Mouse (Mus musculus): ENCODE data around the gene Carmil3. TPM values are rescaled to one million over a fixed set of nuclear protein-coding genes. Genes with fewer than 3 reads are reported as not detected.

Carmil3 gene
- 34.7 and 34.8 TPM in 2 replicates for polyA plus RNA-seq (2014; fragmentation: Nextera tagmentation; extraction: Ambion mirVana)

DNA sequence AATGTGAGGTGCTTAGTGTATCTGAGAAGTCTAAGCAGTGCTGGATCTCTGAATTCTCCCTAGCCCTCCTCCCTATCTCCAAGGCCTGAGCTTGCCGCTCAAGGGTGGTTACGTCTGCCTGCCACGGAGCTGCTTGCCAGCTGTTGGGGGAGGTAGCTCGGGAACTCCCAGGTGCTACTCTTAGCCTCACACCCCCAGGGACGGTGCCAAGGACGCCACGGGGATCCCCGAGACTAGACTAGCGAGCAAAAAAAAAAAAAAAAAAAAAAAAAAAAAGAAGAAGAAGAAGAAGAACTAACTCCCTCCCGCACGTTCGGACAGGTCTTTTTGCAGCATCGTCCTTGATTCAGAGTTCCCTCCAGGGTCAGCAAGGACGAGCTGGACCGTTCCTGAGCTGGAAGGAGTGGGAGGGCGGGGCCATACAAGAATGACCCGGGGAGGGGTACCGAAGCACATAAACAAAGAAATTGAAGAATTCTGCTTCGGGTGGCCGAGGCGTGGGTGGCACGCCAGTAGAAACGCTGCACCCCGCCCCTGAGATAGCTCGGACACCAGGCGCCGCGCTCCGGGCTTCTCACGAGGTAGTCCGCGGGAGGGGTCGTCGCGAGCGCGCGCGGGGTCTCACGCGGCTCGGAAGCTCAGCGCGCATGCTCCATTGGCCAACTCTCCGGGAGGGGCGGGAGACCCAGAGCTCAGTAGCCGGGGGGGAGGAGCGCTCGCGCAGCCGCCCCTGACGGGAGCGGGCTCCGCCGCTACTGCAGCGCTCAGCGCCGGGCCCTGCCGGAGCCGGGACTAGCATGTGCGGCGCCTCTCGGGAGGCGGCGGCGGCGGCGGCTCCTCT lies at the start of gene Carmil3:
Gene Carmil3 (plus strand): TSS at position 291 of the 841 bp plus-strand sequence.
- peak within 1 kb of the TSS; percentile 74 for H3K4me2 ChIP-seq (ENCODE audit: low read length)
- peaks cover 8% of the 10 kb centered on the region; the same call in 1 of the 2 replicates for H3K4me1 ChIP-seq (ENCODE audit: control insufficient read depth, insufficient read depth, low read length)
- H3K4me3 ChIP-seq (replicated peaks; ENCODE audit: low read depth, low read length): peak within 1 kb of the TSS; percentile 81
- peaks cover 19% of the 10 kb centered on the region for H3K36me3 ChIP-seq (ENCODE audit: control insufficient read depth, insufficient read depth, low read length)
- WGBS: 1% methylated on average over 68 of the region's 68 CpGs
- H3K27me3 ChIP-seq (ENCODE audit: control insufficient read depth, insufficient read depth, low read length): no peaks in the 10 kb centered on the region
- H3K27ac ChIP-seq (replicated peaks; ENCODE audit: low read depth, low read length): peak within 1 kb of the TSS; percentile 94
- H3K9me3 ChIP-seq (ENCODE audit: control insufficient read depth, low read length): no peaks in the 10 kb centered on the region
- ATAC-seq (ENCODE audit: low FRiP score, low TSS enrichment): peak; percentile 89
- peak; percentile 98 for DNase-seq
- H3K9ac ChIP-seq (replicated peaks; ENCODE audit: low read length): peak within 1 kb of the TSS; percentile 91

DNA sequence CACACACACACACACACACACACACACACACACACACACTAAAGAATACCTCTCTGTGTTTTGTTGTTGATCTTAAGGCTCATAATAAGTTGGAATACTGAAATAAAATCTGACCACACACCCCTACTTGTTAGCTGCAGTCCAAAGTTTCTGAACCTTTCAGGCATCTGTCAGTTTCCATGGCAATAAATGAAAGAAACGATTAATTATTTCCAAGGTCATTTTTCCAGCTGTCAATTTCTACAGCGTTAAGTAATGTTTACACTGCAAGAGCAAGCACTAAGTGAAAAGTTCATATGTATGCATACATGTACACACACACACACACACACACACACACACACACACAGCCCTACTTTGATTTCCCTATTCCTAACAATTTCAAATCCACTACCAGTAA lies 32.8 kb upstream of the Carmil3 start:
- 79% methylated on average over 2 of the region's 2 CpGs for WGBS
- no peaks in the 10 kb centered on the region for H3K36me3 ChIP-seq (ENCODE audit: control insufficient read depth, insufficient read depth, low read length)
- H3K9me3 ChIP-seq (ENCODE audit: control insufficient read depth, low read length): 0 out of 2 replicates have a peak, but pooled peaks cover 3% of the 10 kb centered on the region
- H3K4me1 ChIP-seq (ENCODE audit: control insufficient read depth, insufficient read depth, low read length): no peaks in the 10 kb centered on the region
- no peak for DNase-seq
- ATAC-seq (ENCODE audit: low FRiP score, low TSS enrichment): no peak
- H3K27ac ChIP-seq (replicated peaks; ENCODE audit: low read depth, low read length): no peak overlapping the region
- no peak overlapping the region for H3K4me3 ChIP-seq (replicated peaks; ENCODE audit: low read depth, low read length)
- no peaks in the 10 kb centered on the region for H3K27me3 ChIP-seq (ENCODE audit: control insufficient read depth, insufficient read depth, low read length)
- no peak overlapping the region for H3K9ac ChIP-seq (replicated peaks; ENCODE audit: low read length)
- no peak overlapping the region for H3K4me2 ChIP-seq (ENCODE audit: low read length)

DNA sequence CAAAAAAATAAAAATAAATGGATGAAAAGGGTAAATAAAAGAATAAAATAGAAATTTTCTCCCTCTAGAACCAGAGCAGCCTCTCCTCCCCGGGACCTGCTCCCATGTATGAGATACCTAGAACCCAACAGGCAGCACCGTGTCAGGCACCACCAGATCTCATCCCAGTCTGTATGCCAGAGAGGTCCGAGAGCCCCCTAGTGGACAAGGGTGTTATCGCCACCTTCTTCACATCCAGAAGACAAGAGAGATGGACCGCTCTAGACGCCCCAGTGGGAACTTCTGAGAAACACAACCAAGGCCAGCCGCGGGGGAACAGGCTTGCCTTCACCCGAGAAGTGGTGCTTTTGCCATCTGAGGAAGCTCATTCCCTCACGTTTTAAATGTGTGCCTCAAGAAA lies 32.2 kb upstream of the Carmil3 start:
- H3K4me2 ChIP-seq (ENCODE audit: low read length): no peak overlapping the region
- no peaks in the 10 kb centered on the region for H3K4me1 ChIP-seq (ENCODE audit: control insufficient read depth, insufficient read depth, low read length)
- peak; percentile 74 for DNase-seq
- no peaks in the 10 kb centered on the region for H3K27me3 ChIP-seq (ENCODE audit: control insufficient read depth, insufficient read depth, low read length)
- H3K36me3 ChIP-seq (ENCODE audit: control insufficient read depth, insufficient read depth, low read length): no peaks in the 10 kb centered on the region
- H3K9me3 ChIP-seq (ENCODE audit: control insufficient read depth, low read length): 0 out of 2 replicates have a peak, but pooled peaks cover 3% of the 10 kb centered on the region
- H3K27ac ChIP-seq (replicated peaks; ENCODE audit: low read depth, low read length): no peak overlapping the region
- no peak overlapping the region for H3K4me3 ChIP-seq (replicated peaks; ENCODE audit: low read depth, low read length)
- 23% methylated on average over 10 of the region's 10 CpGs for WGBS
- no peak for ATAC-seq (ENCODE audit: low FRiP score, low TSS enrichment)
- H3K9ac ChIP-seq (replicated peaks; ENCODE audit: low read length): no peak overlapping the region

DNA sequence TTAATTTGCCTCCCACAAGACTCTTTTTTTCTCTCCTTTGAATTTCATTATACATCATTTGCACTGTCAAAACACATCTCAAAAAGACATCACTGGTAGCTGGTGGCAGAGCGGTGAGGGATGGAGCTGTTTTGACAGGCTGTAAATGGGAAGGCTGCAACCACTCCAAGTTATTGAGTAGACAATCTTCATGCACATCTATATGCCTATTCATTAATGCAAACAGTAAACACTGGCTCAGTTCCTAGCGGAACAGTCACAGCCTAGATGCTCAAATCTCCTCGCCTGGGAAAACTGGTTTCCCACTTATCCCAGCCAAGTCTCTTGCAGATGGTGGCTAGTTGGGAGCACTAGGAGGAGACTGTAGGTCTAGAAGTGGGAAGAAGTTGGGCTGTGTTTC lies 31.7 kb upstream of the Carmil3 start:
- Histone ChIP-seq H3K4me3 (replicated peaks; ENCODE audit: low read depth, low read length) (no peak overlapping the region), H3K4me2 (ENCODE audit: low read length) (no peak overlapping the region), H3K36me3 (ENCODE audit: control insufficient read depth, insufficient read depth, low read length) (no peaks in the 10 kb centered on the region), H3K27me3 (ENCODE audit: control insufficient read depth, insufficient read depth, low read length) (no peaks in the 10 kb centered on the region), H3K9me3 (ENCODE audit: control insufficient read depth, low read length) (0 out of 2 replicates have a peak, but pooled peaks cover 3% of the 10 kb centered on the region), H3K9ac (replicated peaks; ENCODE audit: low read length) (no peak overlapping the region), H3K4me1 (ENCODE audit: control insufficient read depth, insufficient read depth, low read length) (no peaks in the 10 kb centered on the region), H3K27ac (replicated peaks; ENCODE audit: low read depth, low read length) (no peak overlapping the region)
- ATAC-seq (ENCODE audit: low FRiP score, low TSS enrichment): no peak
- 90% methylated on average over 3 of the region's 3 CpGs for WGBS
- DNase-seq: no peak

DNA sequence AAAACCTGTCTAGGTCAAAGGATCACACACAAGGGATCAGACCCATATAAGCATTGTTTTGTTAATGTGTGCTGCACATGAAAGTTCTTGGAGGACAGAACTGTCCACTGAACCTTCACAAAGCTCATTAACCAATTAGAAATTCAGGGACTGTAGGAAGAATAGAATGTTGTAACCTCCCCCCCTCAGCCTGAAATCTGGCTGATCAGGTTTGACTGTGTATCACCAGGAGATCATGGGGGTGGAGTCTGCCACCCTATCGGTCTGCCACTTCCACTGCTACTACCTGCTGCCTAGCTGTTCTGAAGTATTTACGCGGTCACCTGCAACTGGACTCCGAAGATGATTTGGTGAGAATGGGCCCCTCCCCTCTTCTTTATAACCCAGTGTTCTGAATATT lies 30.7 kb upstream of the Carmil3 start:
- Histone ChIP-seq H3K27ac (replicated peaks; ENCODE audit: low read depth, low read length) (no peak overlapping the region), H3K4me1 (ENCODE audit: control insufficient read depth, insufficient read depth, low read length) (no peaks in the 10 kb centered on the region), H3K9ac (replicated peaks; ENCODE audit: low read length) (no peak overlapping the region), H3K4me2 (ENCODE audit: low read length) (no peak overlapping the region), H3K4me3 (replicated peaks; ENCODE audit: low read depth, low read length) (no peak overlapping the region), H3K9me3 (ENCODE audit: control insufficient read depth, low read length) (0 out of 2 replicates have a peak, but pooled peaks cover 3% of the 10 kb centered on the region), H3K36me3 (ENCODE audit: control insufficient read depth, insufficient read depth, low read length) (no peaks in the 10 kb centered on the region), H3K27me3 (ENCODE audit: control insufficient read depth, insufficient read depth, low read length) (no peaks in the 10 kb centered on the region)
- no peak for DNase-seq
- 78% methylated on average over 4 of the region's 4 CpGs for WGBS
- no peak for ATAC-seq (ENCODE audit: low FRiP score, low TSS enrichment)

DNA sequence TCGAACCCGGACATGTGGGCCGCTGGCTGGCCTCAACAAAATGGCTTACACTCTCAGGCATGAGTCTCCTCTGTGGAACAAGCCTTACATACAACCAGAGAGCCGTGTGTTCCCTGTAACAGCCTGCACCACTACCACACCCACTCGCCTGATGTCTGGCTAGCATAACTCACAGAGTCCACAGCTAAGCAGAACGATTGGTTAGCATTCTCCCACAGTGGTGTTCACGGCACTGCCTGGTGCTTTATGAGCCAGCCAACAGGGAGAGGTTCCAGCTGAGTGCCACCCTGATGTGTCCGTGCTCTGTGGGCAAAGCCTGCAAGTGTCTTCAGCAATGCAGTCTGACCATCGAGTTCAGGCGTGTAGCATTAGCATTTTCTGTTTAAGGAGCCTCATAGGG lies 30.2 kb upstream of the Carmil3 start:
- Histone ChIP-seq H3K9ac (replicated peaks; ENCODE audit: low read length) (no peak overlapping the region), H3K4me3 (replicated peaks; ENCODE audit: low read depth, low read length) (no peak overlapping the region), H3K27ac (replicated peaks; ENCODE audit: low read depth, low read length) (no peak overlapping the region), H3K36me3 (ENCODE audit: control insufficient read depth, insufficient read depth, low read length) (no peaks in the 10 kb centered on the region), H3K4me2 (ENCODE audit: low read length) (no peak overlapping the region), H3K9me3 (ENCODE audit: control insufficient read depth, low read length) (0 out of 2 replicates have a peak, but pooled peaks cover 3% of the 10 kb centered on the region), H3K27me3 (ENCODE audit: control insufficient read depth, insufficient read depth, low read length) (no peaks in the 10 kb centered on the region), H3K4me1 (ENCODE audit: control insufficient read depth, insufficient read depth, low read length) (no peaks in the 10 kb centered on the region)
- DNase-seq: no peak
- 72% methylated on average over 10 of the region's 10 CpGs for WGBS
- no peak for ATAC-seq (ENCODE audit: low FRiP score, low TSS enrichment)

DNA sequence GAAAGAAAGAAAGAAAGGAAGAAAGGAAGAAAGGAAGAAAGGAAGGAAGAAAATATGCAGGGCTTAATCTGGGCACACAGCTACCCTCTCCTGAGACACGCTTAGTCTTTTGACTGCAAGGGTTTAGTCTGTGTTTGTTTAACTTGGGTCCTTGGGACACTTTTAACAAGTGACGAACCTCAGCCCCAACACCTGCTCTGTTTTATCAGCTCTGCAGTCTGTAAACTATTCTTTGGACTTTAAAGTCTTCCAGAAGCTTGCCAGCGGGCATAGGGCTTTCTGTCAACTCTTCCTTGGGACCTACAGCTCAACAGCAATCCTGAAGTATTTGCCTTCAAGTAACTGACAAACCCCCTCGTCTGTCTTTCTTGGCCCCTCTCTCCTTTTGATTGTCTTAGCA lies 28.7 kb upstream of the Carmil3 start:
- ATAC-seq (ENCODE audit: low FRiP score, low TSS enrichment): no peak
- H3K4me3 ChIP-seq (replicated peaks; ENCODE audit: low read depth, low read length): no peak overlapping the region
- no peak for DNase-seq
- no peaks in the 10 kb centered on the region for H3K9me3 ChIP-seq (ENCODE audit: control insufficient read depth, low read length)
- H3K36me3 ChIP-seq (ENCODE audit: control insufficient read depth, insufficient read depth, low read length): no peaks in the 10 kb centered on the region
- H3K27ac ChIP-seq (replicated peaks; ENCODE audit: low read depth, low read length): no peak overlapping the region
- no peaks in the 10 kb centered on the region for H3K4me1 ChIP-seq (ENCODE audit: control insufficient read depth, insufficient read depth, low read length)
- H3K4me2 ChIP-seq (ENCODE audit: low read length): no peak overlapping the region
- H3K9ac ChIP-seq (replicated peaks; ENCODE audit: low read length): no peak overlapping the region
- 76% methylated on average over 4 of the region's 4 CpGs for WGBS
- no peaks in the 10 kb centered on the region for H3K27me3 ChIP-seq (ENCODE audit: control insufficient read depth, insufficient read depth, low read length)

DNA sequence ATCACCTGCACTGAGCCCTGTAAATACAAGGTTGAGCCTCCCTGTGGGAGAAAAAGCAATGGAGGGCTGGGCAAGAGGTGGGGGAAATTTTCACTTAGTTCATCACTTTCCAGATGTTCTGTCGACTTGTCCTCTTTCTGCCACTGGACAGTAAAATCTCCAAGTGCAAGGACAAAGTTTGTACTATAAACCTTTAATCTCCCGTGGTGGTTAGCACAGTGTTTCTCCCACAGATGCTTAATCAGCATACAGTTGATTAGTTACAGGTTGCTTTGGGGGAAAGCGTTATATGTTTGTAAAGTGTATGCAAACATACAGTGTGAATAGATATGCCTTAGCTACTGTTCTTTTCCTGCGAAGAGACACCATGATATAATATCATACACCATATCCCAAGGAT lies 24.0 kb upstream of the Carmil3 start:
- no peak overlapping the region for H3K27ac ChIP-seq (replicated peaks; ENCODE audit: low read depth, low read length)
- no peaks in the 10 kb centered on the region for H3K9me3 ChIP-seq (ENCODE audit: control insufficient read depth, low read length)
- H3K4me1 ChIP-seq (ENCODE audit: control insufficient read depth, insufficient read depth, low read length): no peaks in the 10 kb centered on the region
- H3K36me3 ChIP-seq (ENCODE audit: control insufficient read depth, insufficient read depth, low read length): no peaks in the 10 kb centered on the region
- DNase-seq (no peak), ATAC-seq (ENCODE audit: low FRiP score, low TSS enrichment) (no peak)
- WGBS: 82% methylated on average over 4 of the region's 4 CpGs
- no peak overlapping the region for H3K9ac ChIP-seq (replicated peaks; ENCODE audit: low read length)
- H3K27me3 ChIP-seq (ENCODE audit: control insufficient read depth, insufficient read depth, low read length): no peaks in the 10 kb centered on the region
- no peak overlapping the region for H3K4me2 ChIP-seq (ENCODE audit: low read length)
- H3K4me3 ChIP-seq (replicated peaks; ENCODE audit: low read depth, low read length): no peak overlapping the region

DNA sequence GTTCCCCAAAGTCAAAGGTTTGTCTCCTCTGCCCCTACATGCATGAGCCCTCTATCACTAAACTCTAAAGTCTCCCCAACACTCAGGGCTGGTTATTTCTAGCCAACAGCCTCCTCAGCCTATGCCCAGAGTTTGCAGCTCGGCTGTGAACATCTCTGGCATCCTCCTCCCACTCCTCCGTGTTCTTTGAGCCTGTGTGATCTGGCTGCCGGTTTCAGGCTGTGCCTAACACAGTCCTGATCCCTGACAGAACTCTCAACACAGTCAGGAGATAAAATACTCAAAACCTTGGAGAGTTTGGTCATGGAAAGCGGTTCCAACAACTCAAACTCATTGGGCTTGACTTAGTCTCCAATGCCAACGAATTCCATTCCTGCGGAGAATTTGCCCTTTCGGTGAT lies 23.3 kb upstream of the Carmil3 start:
- Histone ChIP-seq H3K27me3 (ENCODE audit: control insufficient read depth, insufficient read depth, low read length) (no peaks in the 10 kb centered on the region), H3K4me2 (ENCODE audit: low read length) (no peak overlapping the region), H3K9ac (replicated peaks; ENCODE audit: low read length) (no peak overlapping the region), H3K4me3 (replicated peaks; ENCODE audit: low read depth, low read length) (no peak overlapping the region), H3K4me1 (ENCODE audit: control insufficient read depth, insufficient read depth, low read length) (no peaks in the 10 kb centered on the region), H3K27ac (replicated peaks; ENCODE audit: low read depth, low read length) (no peak overlapping the region), H3K9me3 (ENCODE audit: control insufficient read depth, low read length) (no peaks in the 10 kb centered on the region), H3K36me3 (ENCODE audit: control insufficient read depth, insufficient read depth, low read length) (no peaks in the 10 kb centered on the region)
- ATAC-seq (ENCODE audit: low FRiP score, low TSS enrichment): no peak
- WGBS: 82% methylated on average over 7 of the region's 7 CpGs
- DNase-seq: no peak
